Mouse (Mus musculus): ENCODE results near the gene Cenpt.

Gene Cenpt

GRCm38 (mm10) chr8:105853178-105853577, at the start of gene Cenpt:
TSS of gene Cenpt (minus strand) at chr8:105853278.
- DNase-seq (ENCODE audit: low spot score), result no peak

DNA sequence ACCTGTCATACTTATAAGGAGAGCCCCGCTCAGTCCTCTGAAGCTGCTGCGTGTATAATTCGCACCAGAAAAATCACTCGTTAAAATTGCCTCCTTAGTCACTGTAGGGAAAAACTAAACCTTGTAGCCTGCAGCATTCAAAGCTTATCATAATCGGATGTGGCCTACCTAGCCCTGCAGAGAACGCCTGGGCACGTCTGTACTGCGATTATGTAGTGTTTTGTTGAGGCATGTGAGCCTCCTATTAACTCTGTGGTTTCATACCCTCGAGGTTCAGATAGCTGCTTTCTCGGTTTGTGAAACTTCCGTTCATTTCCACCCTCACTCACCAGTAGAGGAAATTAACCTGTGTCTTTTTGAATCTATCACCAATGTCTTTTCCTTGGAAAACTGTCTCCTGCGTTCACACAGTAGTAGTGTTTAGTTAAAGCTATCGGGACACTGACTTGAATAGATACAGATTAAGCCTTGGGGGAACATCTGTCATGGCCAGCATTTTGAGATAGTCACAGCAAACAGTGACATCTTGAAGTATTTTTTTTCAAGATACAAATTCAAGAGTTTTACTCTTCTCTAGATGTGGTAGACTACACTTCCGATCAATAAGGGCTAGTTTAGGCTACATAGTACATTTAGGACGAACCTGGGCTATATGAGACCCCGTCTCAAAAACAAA, 48.0 kb upstream of the Cenpt start:
- DNase-seq (ENCODE audit: low spot score), result no peak

DNA sequence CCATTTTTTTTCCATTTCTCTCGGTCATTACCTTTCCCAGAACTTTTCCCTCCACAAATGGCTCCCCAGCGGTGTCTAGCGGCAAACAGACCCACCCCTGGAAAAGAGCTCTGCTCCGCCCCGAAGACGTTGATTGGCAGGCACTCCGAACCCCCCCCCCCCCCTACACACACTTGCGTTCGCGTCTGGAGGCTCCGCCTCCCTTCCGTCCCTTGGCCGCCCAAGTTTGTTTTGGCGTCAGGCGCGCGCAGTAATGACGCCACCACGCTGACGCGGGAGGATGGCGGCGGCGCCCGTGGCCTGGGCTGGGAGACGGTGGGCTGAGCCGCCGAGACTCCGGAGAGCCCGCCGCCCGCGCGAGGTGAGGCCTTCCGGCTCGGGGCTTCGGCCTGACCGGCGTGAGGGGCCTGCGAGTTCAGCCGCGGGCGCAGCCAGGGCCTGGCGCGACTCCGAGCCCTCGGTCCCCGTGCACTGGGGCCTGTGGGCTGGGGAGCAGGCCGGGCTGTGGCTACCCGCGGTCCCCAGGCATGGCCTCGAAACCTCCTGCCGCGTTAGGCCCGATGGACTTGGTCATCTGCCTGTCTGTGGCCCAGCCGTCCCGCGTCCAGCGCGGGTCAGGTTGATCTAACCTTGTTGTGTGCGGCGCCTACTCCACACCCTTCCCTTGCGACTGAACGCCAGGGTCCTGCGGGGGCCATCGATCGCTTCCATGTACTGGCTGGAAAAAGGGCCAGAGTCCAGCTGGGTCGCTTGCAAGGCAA, 47.3 kb upstream of the Cenpt start, which contains the start of gene Pskh1:
TSS of gene Pskh1 (plus strand) at position 262 of the 761 bp plus-strand sequence.
- peak; percentile 91 for DNase-seq (ENCODE audit: low spot score)

- no peak for DNase-seq (ENCODE audit: low spot score)
Measured at GRCm38 (mm10) chr8:105897801-105898480, 44.9 kb upstream of the Cenpt start.

GRCm38 (mm10) chr8:105893339-105893738, 40.3 kb upstream of the Cenpt start, which contains the start of gene Nrn1l:
TSS of gene Nrn1l (plus strand) at chr8:105893567.
- peak; percentile 84 for DNase-seq (ENCODE audit: low spot score)

DNA sequence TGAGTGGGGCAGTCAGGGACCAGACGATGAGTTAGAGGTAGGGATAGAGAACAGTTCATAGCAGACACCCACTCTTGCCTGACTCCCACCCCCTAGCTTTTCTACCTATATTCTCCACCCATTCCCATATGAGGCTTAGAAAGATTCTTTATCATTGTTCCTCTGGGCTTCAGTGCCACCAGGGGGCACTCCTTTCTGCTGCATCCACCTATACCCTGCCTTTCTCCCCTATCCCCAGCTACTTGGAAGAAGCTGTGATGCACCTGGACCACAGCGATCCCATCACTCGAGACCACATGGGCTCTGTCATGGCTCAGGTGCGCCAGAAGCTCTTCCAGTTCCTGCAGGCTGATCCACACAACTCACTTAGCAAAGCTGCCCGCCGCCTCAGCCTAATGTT, 39.4 kb upstream of the Cenpt start:
- DNase-seq (ENCODE audit: low spot score), result no peak

- peak; percentile 81 for DNase-seq (ENCODE audit: low spot score)
Measured at GRCm38 (mm10) chr8:105890870-105891269, 37.8 kb upstream of the Cenpt start.

DNA sequence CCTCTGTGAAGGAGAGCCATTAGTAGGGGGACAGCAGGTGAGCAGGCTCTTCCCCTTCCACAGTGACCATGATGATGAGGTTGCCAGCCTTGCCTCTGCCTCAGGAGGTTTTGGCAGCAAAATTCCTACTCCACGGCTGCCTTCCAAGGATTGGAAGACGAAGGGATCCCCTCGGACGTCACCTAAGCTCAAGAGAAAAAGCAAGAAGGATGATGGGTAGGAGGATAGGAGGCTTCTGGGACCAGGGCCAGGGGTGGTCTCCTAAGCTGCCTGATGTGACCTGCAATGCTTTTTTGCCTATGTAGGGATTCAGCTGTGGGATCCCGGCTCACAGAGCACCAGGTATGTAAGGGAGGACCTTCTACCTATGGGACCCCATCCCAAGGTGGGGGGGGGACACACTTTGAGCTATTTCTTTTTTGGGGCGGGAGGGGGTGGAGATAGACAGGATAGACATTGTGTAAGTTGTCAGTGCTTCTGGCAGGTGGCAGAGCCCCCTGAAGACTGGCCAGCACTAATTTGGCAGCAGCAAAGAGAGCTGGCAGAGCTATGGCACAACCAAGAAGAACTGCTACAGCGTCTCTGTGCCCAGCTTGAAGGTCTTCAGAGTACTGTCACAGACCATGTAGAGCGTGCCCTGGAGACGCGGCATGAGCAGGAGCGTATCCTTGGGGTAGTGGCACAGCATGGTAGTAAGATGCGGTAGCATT, 36.8 kb upstream of the Cenpt start:
- DNase-seq (ENCODE audit: low spot score), result no peak

GRCm38 (mm10) chr8:105880754-105881520, 27.9 kb upstream of the Cenpt start, which contains the start of gene Edc4:
TSS of gene Edc4 (plus strand) at chr8:105880881.
- peak; percentile 83 for DNase-seq (ENCODE audit: low spot score)

DNA sequence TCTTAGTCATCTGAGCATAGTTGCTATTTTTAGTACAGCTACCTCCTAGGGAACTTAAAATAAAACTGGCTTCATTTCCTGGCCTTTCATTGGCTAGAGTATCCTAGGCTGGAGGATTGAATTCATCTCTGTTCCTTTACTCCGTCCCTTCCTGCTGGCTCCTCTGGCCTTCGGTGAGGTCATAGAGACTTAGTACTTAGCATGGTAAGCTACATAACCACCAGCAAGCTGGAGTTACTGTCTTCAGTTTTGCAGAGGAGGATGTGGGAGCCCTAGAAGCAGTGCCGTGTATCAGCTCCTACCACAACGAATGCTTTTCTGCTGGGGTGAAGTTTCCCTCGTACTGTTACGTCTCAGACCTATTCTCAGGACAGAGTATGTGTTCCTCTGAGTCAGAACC, 21.2 kb upstream of the Cenpt start:
- DNase-seq (ENCODE audit: low spot score), result no peak

DNA sequence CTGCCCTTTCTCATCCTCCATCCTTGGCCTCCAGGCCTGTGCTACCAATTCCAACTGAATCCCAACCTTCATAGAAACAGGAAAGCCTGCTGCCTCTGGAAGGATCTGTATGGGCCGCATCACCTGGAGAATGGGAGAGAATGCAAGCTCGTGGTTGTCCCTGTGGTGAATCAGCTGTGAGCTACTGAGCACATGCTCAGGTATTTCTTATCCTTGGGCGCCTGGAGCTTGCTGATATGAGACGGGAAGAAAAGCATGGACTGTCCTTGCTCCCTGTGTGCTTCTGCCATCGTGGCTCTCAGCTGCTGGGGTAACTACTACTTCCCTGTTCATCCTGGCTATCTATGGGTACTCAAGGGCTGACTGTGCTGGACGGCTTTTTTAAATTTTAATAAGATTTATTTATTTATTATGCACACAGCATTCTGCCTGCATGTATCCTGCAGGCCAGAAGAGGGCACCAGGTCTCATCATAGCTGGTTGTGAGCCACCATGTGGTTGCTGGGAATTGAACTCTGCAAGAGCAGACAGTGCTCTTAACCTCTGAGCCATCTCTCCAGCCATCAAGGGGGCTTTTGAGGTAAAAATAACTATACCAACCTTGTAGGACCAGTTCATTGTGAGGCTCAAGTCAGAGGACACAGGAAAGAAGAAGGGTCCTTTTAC, 13.4 kb upstream of the Cenpt start:
- DNase-seq (ENCODE audit: low spot score), result no peak

- DNase-seq (ENCODE audit: low spot score), result no peak
Measured at GRCm38 (mm10) chr8:105861951-105862350, 8.9 kb upstream of the Cenpt start.

DNA sequence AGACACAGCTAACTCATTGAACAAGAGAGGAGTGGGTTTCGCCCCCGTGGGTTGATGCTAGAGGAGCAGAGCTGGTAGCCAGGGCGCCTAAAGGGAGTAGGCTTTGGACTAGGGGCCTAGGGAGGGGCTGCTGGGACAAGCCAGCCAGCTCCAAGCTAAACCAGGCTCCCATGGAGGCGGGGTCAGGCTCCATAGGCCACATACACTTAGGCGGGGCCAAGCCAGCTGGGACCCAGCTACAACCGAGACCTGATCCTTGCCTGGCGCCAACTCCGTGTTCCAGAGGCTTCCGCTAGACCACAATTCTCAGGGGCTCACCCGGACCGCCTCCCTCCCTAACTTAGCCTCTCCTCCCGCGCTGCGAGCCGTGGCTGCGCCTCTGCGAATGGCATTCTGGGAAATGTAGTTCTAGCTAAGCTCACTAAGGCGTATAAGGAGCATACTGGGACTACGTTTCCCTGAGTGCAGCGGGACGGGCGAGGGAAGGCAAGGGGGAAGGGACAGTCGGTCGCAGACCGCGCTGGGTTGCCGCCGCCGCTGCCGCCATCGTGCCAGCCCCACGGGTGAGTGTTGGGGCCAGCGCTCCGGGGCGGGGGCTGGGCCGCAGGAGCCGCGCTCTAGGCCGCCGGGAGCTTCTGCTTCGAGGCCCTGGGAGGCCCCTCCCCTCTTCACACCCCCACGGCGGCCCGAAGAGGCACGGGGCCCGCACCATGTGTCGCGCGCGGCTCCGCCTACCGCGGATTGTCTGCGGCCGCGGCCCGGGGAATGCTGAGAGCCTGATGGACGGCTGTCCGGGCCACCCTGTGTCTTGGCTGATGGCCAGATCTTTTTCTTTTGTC, 7.3 kb upstream of the Cenpt start, which contains the start of gene Nutf2:
TSS of gene Nutf2 (plus strand) at position 438 of the 839 bp plus-strand sequence.
- DNase-seq (ENCODE audit: low spot score), result peak; percentile 94

- DNase-seq (ENCODE audit: low spot score), result no peak
Measured at GRCm38 (mm10) chr8:105859314-105859713, 6.2 kb upstream of the Cenpt start.

- no peak for DNase-seq (ENCODE audit: low spot score)
Measured at GRCm38 (mm10) chr8:105858495-105858894, 5.4 kb upstream of the Cenpt start.

GRCm38 (mm10) chr8:105856168-105856835, 3.2 kb upstream of the Cenpt start:
- DNase-seq (ENCODE audit: low spot score), result no peak

- peak; percentile 46 for DNase-seq (ENCODE audit: low spot score)
Measured at GRCm38 (mm10) chr8:105855248-105856167, 2.4 kb upstream of the Cenpt start.

DNA sequence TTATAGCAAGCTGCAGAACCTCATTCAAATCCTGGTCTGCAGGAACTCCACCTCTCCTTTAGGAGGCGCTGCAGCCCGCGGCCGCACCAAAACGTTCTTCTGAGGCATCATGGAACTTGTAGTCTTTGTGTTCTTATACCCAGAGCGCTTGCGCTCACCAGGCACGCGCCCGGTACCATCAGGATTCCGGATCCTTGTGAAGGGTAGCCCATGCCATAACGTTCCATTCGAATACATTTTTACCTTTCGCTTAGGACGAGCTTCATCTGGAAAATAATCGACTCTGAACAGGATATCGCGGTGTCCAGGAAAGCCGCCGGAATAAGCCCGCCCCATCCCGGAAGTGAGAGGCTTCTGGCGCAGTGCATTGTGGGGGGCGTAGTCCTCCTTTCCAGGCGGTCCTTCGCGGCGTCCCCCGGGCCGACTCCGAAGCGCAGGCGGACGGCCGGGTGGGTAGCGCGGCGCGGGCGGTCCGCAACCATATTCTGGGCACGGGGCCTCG, 1.7 kb upstream of the Cenpt start, which contains the start of gene Thap11:
TSS of gene Thap11 (plus strand) at position 418 of the 502 bp plus-strand sequence.
- peak; percentile 90 for DNase-seq (ENCODE audit: low spot score)

All from layer of hippocampus, adult 11-12 months (tissue).